Comparison of ENCODE assay signal across 14 mouse cellular contexts in genomic region chr4:127227051-127227673, GRCm38 (mm10). TPM values are rescaled to one million over a fixed set of nuclear protein-coding genes. Genes with fewer than 3 reads are reported as not detected.
DNase-seq lines count a peak whose midpoint lies in the region; ATAC-seq and TF ChIP-seq lines count a peak whose summit lies in the region.
"Had no signal": no experiment of that assay in that cellular context is flagged by ENCODE, and none has a peak within 500 bp of the region (broad histone marks: within the 10 kb centered on the region; RNA-seq: fewer than 3 reads in every experiment).

No protein-coding gene starts in this region.

- no peak overlapping the region for H3K4me2 ChIP-seq in embryonic facial prominence, embryonic 15.5 days (replicated peaks)
- 0 out of 2 replicates have a peak overlapping the region, but pooled peaks have one; percentile 13 for H3K4me2 ChIP-seq in hindbrain, postnatal 0 days (ENCODE audit: low read depth, low read length)
- H3K4me2 ChIP-seq: limb, embryonic 13.5 days had no signal

- H3K4me3 ChIP-seq in layer of hippocampus, adult 2 months = no peak overlapping the region; the same call in 1 of the 2 replicates
- H3K4me3 ChIP-seq in embryonic facial prominence, embryonic 15.5 days (replicated peaks) = no peak overlapping the region
- H3K4me3 ChIP-seq in hindbrain, postnatal 0 days (ENCODE audit: low read length) = no peak overlapping the region
- no peak overlapping the region for H3K4me3 ChIP-seq in olfactory bulb, adult 2 months (ENCODE audit: insufficient read depth, low read depth, low read length)
- H3K4me3 ChIP-seq: limb, embryonic 13.5 days had no signal

- H3K27me3 ChIP-seq in embryonic facial prominence, embryonic 15.5 days = peaks cover 65% of the 10 kb centered on the region
- H3K27me3 ChIP-seq in hindbrain, postnatal 0 days (ENCODE audit: insufficient read depth, low read length) = no peaks in the 10 kb centered on the region

- no peaks in the 10 kb centered on the region for H3K4me1 ChIP-seq in embryonic facial prominence, embryonic 15.5 days
- peaks cover 14% of the 10 kb centered on the region for H3K4me1 ChIP-seq in hindbrain, postnatal 0 days (ENCODE audit: insufficient read depth, low read length)
- H3K4me1 ChIP-seq in olfactory bulb, adult 2 months (ENCODE audit: control insufficient read depth, insufficient read depth, low read length) = peaks cover 36% of the 10 kb centered on the region
- H3K4me1 ChIP-seq: limb, embryonic 13.5 days had no signal

- no peak overlapping the region for H3K9ac ChIP-seq in embryonic facial prominence, embryonic 15.5 days
- no peak overlapping the region for H3K9ac ChIP-seq in hindbrain, postnatal 0 days (replicated peaks; ENCODE audit: low read length)
- H3K9ac ChIP-seq: limb, embryonic 13.5 days had no signal

- DNase-seq in layer of hippocampus, adult 2 months (ENCODE audit: low spot score in 2 of 2) = peak in 1 of 2 experiments; percentile 57
- no peak for DNase-seq in layer of hippocampus, postnatal 10 days (ENCODE audit: low spot score in 2 of 2)
- DNase-seq in hindbrain, postnatal 0 days (ENCODE audit: low spot score) = peak; percentile 43
- no peak for DNase-seq in adrenal gland, adult (ENCODE audit: inconsistent age in 2 of 2, low spot score in 1 of 2)
- DNase-seq in thymus, postnatal 4 days = no peak
- no peak for DNase-seq in left cerebral cortex, adult 9 months (ENCODE audit: low spot score in 2 of 2)
- DNase-seq: adrenal gland, postnatal 10 days; kidney, adult 2 months; lung, postnatal 36 days; right cerebral cortex, adult 18-20 months had no signal

- ATAC-seq in embryonic facial prominence, embryonic 15.5 days (ENCODE audit: insufficient number of reproducible peaks, low FRiP score, low TSS enrichment, low read depth) = 0 out of 2 replicates have a peak, but pooled peaks have one; percentile 56
- ATAC-seq in hindbrain, postnatal 0 days = peak; percentile 62

- no peaks in the 10 kb centered on the region for H3K36me3 ChIP-seq in embryonic facial prominence, embryonic 15.5 days
- no peaks in the 10 kb centered on the region for H3K36me3 ChIP-seq in hindbrain, postnatal 0 days (ENCODE audit: insufficient read depth, low read length)
- H3K36me3 ChIP-seq: limb, embryonic 13.5 days had no signal

- no peak for TF ChIP-seq CTCF in layer of hippocampus, adult 2 months (conservative IDR thresholded peaks at IDR 0.05)
- no peak for TF ChIP-seq CTCF in hindbrain, postnatal 0 days (IDR thresholded peaks at IDR 0.05; ENCODE audit: low read depth)
- no peak for TF ChIP-seq CTCF in olfactory bulb, adult 2 months (IDR thresholded peaks at IDR 0.05; ENCODE audit: insufficient read depth, low read depth, low read length)

- 16% methylated on average over 17 of the region's 17 CpGs for WGBS in embryonic facial prominence, embryonic 15.5 days
- WGBS in hindbrain, postnatal 0 days = 18% methylated on average over 17 of the region's 17 CpGs
- 33% methylated on average over 17 of the region's 17 CpGs for WGBS in olfactory bulb, adult 2 months

- no peaks in the 10 kb centered on the region for H3K9me3 ChIP-seq in embryonic facial prominence, embryonic 15.5 days (replicated peaks)
- H3K9me3 ChIP-seq in hindbrain, postnatal 0 days (ENCODE audit: low read length) = no peaks in the 10 kb centered on the region
- H3K9me3 ChIP-seq: limb, embryonic 13.5 days had no signal

- no peak for TF ChIP-seq POLR2A in olfactory bulb, adult 2 months (IDR thresholded peaks at IDR 0.05; ENCODE audit: insufficient read depth, low read depth, low read length)

- peak overlapping the region; percentile 49; the same call in 1 of the 2 replicates for H3K27ac ChIP-seq in layer of hippocampus, adult 2 months
- H3K27ac ChIP-seq in embryonic facial prominence, embryonic 15.5 days (replicated peaks) = no peak overlapping the region
- H3K27ac ChIP-seq in hindbrain, postnatal 0 days = no peak overlapping the region; the same call in 1 of the 2 replicates
- H3K27ac ChIP-seq in olfactory bulb, adult 2 months (ENCODE audit: insufficient read depth, low read depth, low read length) = peak overlapping the region; percentile 29; the same call in 1 of the 2 replicates
- H3K27ac ChIP-seq: limb, embryonic 13.5 days had no signal

RNA-seq across cellular contexts. Expression of gene Smim12, which starts 16.4 kb away (rescaled TPM):
- total RNA-seq in layer of hippocampus, adult 2 months (2021) = 10 to 100 TPM; 48.5 to 55.1 TPM
- total RNA-seq in layer of hippocampus, postnatal 10 days (2021) = 10 to 100 TPM; 41.1 to 45.5 TPM
- 47.5 and 55.4 TPM in 2 replicates for polyA plus RNA-seq in embryonic facial prominence, embryonic 15.5 days (2015; fragmentation: Nextera tagmentation; extraction: Ambion mirVana)
- 40.8 and 47.2 TPM in 2 replicates for total RNA-seq in hindbrain, postnatal 0 days (2014; rRNA removed)
- 63.7 and 65.4 TPM in 2 replicates for polyA plus RNA-seq in hindbrain, postnatal 0 days (2015; fragmentation: Nextera tagmentation; extraction: Ambion mirVana)
- not detected in 2 replicates for polyA plus RNA-seq in olfactory bulb, adult 2 months (2012; ENCODE audit: insufficient read depth, insufficient read length, low replicate concordance, missing spikeins)

RNA-seq across cellular contexts. Expression of gene Dlgap3, which starts 58.2 kb away (rescaled TPM):
- 100 to 1,000 TPM; 283 to 292 TPM for total RNA-seq in layer of hippocampus, adult 2 months (2021)
- 100 to 1,000 TPM; 218 to 228 TPM for total RNA-seq in layer of hippocampus, postnatal 10 days (2021)
- 1.7 and 2.0 TPM in 2 replicates for polyA plus RNA-seq in embryonic facial prominence, embryonic 15.5 days (2015; fragmentation: Nextera tagmentation; extraction: Ambion mirVana)
- total RNA-seq in hindbrain, postnatal 0 days (2014; rRNA removed) = 153 and 163 TPM in 2 replicates
- 30.0 and 34.2 TPM in 2 replicates for polyA plus RNA-seq in hindbrain, postnatal 0 days (2015; fragmentation: Nextera tagmentation; extraction: Ambion mirVana)
- polyA plus RNA-seq in olfactory bulb, adult 2 months (2012; ENCODE audit: insufficient read depth, insufficient read length, low replicate concordance, missing spikeins) = not detected in 2 replicates
- polyA plus RNA-seq: C2C12 had no signal

Comparison
In these comparisons a context has a peak if more than half of its experiments do, and no peak if none do; other contexts are left out.
1. H3K27ac ChIP-seq: peak in layer of hippocampus, adult 2 months (single experiment) and olfactory bulb, adult 2 months (single experiment); none in embryonic facial prominence, embryonic 15.5 days (single experiment) and hindbrain, postnatal 0 days (single experiment).